Mouse (Mus musculus) ES-E14 (cell line): ENCODE measurements at regions not wholly inside any gene's neighbourhood (a gene's known extent, or its start where the extent isn't known, plus 50 kb on each side); places are given as distances from the start of the nearest gene placed in this dataset.

Experiments
- CHD2 ChIP-seq: IDR thresholded peaks from 2 replicates; pipeline ENCODE4 v1.6.1; 2014; ENCODE audit warnings: mild to moderate bottlenecking, low read depth, low read length, inconsistent platforms
- HCFC1 ChIP-seq: IDR thresholded peaks from 2 replicates; pipeline ENCODE4 v1.6.1; 2012; ENCODE audit warnings: low read length, inconsistent platforms, borderline replicate concordance; ENCODE audit not compliant: insufficient read depth
- ZNF384 ChIP-seq: IDR thresholded peaks from 2 replicates; pipeline ENCODE4 v1.6.1; 2012; ENCODE audit warnings: low read depth, low read length, inconsistent platforms

- TF ChIP-seq CHD2, result no peak
- TF ChIP-seq HCFC1, result no peak
- TF ChIP-seq ZNF384, result no peak
Observed at GRCm38 (mm10) chr2:116988953-116989674, 110.6 kb downstream of the Tmco5 start.
